Mouse (Mus musculus): Measurements from ENCODE around the gene Carhsp1. TPM values are rescaled to one million over a fixed set of nuclear protein-coding genes. Genes with fewer than 3 reads are reported as not detected.

The Carhsp1 gene
- polyA plus RNA-seq, 1 experiment from 2014 or later, result 71.2 TPM

DNA sequence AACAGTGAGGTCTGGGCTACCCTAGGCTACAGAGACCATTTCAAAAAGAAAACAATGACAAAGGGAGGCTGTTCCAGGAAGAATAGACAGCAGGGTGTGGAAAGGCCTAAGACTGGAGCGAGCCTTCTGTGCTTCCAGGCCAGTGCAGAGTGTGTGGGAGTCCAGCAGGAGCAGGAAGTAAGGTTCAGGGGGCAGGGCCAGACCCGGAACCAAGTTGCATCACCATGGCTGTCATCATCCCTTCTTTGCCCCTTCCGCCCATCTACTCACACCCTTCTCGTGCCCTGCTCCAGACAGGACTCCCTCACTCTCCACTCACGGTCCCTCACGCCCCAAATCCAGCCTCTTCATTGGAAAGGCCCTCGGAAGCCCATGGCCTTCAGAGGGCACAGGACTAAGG lies 4.7 kb downstream of the Carhsp1 start:
- Histone ChIP-seq H3K9ac (replicated peaks) (peak overlapping the region; percentile 28; the same call in 1 of the 2 replicates), H3K4me2 (ENCODE audit: low read depth, low read length) (peak overlapping the region; percentile 51), H3K4me3 (ENCODE audit: low read depth, low read length) (peak overlapping the region; percentile 5; the same call in 1 of the 2 replicates), H3K4me1 (ENCODE audit: insufficient read depth) (peaks cover 50% of the 10 kb centered on the region), H3K9me3 (ENCODE audit: low read length) (no peaks in the 10 kb centered on the region), H3K27me3 (ENCODE audit: insufficient read depth, low read length) (no peaks in the 10 kb centered on the region), H3K36me3 (replicated peaks; ENCODE audit: insufficient read depth, low read length) (peaks cover 43% of the 10 kb centered on the region), H3K27ac (ENCODE audit: low read depth) (peak overlapping the region; percentile 77)
- TF ChIP-seq CTCF (IDR thresholded peaks at IDR 0.05; ENCODE audit: low read depth) (no peak), EP300 (IDR thresholded peaks at IDR 0.05; ENCODE audit: low read depth) (no peak)
- ATAC-seq, result no peak
- 52% methylated on average over 7 of the region's 7 CpGs for WGBS (ENCODE audit: insufficient replicate concordance)
- DNase-seq, result peak; percentile 65

DNA sequence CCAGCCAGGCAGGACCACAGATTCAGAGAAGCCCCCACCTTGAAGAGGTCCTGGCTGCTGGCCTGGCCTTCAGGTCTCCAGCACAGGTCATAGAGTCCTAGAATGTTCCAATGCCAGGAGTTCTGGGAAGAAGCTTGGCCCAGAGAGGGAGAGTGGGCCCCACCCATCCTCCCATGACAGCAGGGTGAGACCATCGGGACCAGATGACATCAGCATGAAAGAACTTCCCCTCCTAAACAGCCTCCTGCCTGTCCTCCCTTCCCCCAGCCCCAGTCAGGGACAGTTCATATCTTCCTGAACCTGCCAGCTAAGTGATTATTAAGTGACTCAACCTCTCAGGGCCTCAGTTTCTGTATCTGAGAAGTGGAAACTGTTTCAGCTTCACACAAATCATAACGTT lies 5.5 kb downstream of the Carhsp1 start:
- WGBS (ENCODE audit: insufficient replicate concordance), result 15% methylated on average over 2 of the region's 2 CpGs
- no peaks in the 10 kb centered on the region for H3K9me3 ChIP-seq (ENCODE audit: low read length)
- peak overlapping the region; percentile 77; the same call in 1 of the 2 replicates for H3K27ac ChIP-seq (ENCODE audit: low read depth)
- TF ChIP-seq EP300 (IDR thresholded peaks at IDR 0.05; ENCODE audit: low read depth) (no peak), CTCF (IDR thresholded peaks at IDR 0.05; ENCODE audit: low read depth) (no peak)
- H3K4me2 ChIP-seq (ENCODE audit: low read depth, low read length), result 0 out of 2 replicates have a peak overlapping the region, but pooled peaks have one; percentile 23
- H3K36me3 ChIP-seq (replicated peaks; ENCODE audit: insufficient read depth, low read length), result peaks cover 51% of the 10 kb centered on the region
- H3K4me1 ChIP-seq (ENCODE audit: insufficient read depth), result peaks cover 50% of the 10 kb centered on the region
- ATAC-seq (0 out of 2 replicates have a peak, but pooled peaks have one; percentile 10), DNase-seq (no peak)
- H3K4me3 ChIP-seq (ENCODE audit: low read depth, low read length), result no peak overlapping the region
- H3K27me3 ChIP-seq (ENCODE audit: insufficient read depth, low read length), result no peaks in the 10 kb centered on the region
- no peak overlapping the region; the same call in 1 of the 2 replicates for H3K9ac ChIP-seq (replicated peaks)

DNA sequence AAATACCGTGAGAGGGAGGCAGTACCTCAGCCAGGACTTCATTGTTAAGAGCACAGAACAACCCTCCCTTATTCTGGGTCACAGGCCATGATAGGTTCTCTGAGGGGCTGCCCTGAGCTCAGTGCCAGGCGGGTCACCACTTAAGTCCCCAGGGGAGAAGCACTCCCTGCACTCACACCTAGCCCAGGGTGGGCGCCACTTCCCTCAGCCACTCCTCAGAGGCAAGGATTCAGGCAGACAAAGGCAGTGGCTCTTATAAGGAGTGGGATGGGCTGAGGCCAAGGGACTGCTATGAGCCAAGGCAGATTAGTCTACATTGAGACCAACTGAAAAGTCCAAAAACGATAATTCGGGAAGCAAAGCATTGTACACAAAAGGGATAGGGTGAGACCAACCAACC lies 6.6 kb downstream of the Carhsp1 start:
- DNase-seq (no peak), ATAC-seq (no peak)
- Histone ChIP-seq H3K4me1 (ENCODE audit: insufficient read depth) (peaks cover 46% of the 10 kb centered on the region), H3K9ac (replicated peaks) (no peak overlapping the region; the same call in 1 of the 2 replicates), H3K27ac (ENCODE audit: low read depth) (no peak overlapping the region), H3K36me3 (replicated peaks; ENCODE audit: insufficient read depth, low read length) (peaks cover 60% of the 10 kb centered on the region), H3K9me3 (ENCODE audit: low read length) (no peaks in the 10 kb centered on the region), H3K27me3 (ENCODE audit: insufficient read depth, low read length) (no peaks in the 10 kb centered on the region), H3K4me3 (ENCODE audit: low read depth, low read length) (no peak overlapping the region), H3K4me2 (ENCODE audit: low read depth, low read length) (no peak overlapping the region)
- TF ChIP-seq EP300 (IDR thresholded peaks at IDR 0.05; ENCODE audit: low read depth) (no peak), CTCF (IDR thresholded peaks at IDR 0.05; ENCODE audit: low read depth) (no peak)
- WGBS (ENCODE audit: insufficient replicate concordance), result 87% methylated on average over 5 of the region's 5 CpGs

DNA sequence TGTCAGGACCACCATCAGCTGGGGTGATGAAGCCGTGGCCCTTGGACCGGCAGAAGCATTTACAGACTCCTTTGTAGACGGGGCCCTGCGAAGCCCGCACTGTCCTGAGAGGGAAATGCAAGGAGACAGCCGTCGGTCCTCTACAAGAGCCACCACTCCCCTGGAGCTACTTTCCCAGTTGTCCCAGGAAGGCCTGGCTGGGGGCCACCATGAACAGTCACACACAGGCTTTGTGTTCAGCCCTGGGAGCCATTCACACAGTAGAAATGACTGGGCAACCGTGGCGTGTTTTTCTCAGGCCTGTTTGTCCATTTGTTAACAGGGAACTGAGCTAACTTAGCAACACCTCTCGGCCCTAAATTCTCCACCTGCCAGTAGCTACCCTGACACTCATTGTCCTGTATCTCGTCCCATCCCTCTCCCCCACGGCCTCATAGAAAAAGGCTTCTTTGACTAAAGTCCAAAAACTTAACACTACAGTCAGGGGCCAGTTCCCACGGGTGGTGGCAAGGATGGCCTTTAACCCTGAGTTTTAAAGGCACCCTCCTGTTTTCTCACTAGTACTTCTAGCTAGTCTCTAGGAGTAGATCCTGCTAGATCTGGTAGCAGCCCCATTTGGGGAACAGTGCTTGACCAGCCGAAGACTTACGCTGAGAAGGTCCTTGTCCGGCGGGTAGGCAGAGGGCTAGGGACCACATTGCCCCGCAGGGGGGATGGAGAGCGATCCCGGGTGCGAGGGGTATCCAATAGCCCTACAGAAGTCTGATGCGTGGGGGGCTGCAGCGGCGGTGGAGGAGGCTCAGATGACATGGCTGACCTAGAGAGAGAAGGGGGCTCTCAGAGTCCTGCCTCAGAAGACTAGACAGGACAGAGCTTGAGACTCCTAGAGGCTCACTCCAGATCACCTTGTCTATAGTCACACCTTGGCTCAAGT lies 8.1 kb downstream of the Carhsp1 start:
- Histone ChIP-seq H3K4me2 (ENCODE audit: low read depth, low read length) (no peak overlapping the region), H3K36me3 (replicated peaks; ENCODE audit: insufficient read depth, low read length) (peaks cover 69% of the 10 kb centered on the region), H3K4me1 (ENCODE audit: insufficient read depth) (peaks cover 31% of the 10 kb centered on the region), H3K27me3 (ENCODE audit: insufficient read depth, low read length) (no peaks in the 10 kb centered on the region), H3K9ac (replicated peaks) (no peak overlapping the region), H3K9me3 (ENCODE audit: low read length) (no peaks in the 10 kb centered on the region), H3K4me3 (ENCODE audit: low read depth, low read length) (no peak overlapping the region), H3K27ac (ENCODE audit: low read depth) (no peak overlapping the region)
- 85% methylated on average over 24 of the region's 24 CpGs for WGBS (ENCODE audit: insufficient replicate concordance)
- TF ChIP-seq EP300 (IDR thresholded peaks at IDR 0.05; ENCODE audit: low read depth) (no peak), CTCF (IDR thresholded peaks at IDR 0.05; ENCODE audit: low read depth) (no peak)
- no peak for DNase-seq
- no peak for ATAC-seq

DNA sequence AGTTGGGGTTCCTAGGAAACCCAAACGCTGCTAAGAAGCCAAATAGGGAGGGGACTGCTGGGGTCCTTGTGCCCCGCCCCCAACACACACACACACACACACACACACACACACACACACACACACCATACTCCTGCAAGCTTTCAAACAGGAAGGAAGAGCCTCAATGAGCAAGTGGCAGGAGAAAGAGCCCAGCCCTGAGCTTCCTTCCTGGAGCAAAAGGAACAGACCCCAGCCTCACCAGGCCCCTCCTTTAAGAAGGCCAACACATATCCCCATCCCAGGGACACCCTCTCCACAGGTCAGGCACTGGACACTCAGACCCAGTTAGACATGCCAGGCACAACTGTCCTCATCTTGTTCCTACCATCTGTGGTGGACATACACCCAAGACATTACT lies 8.9 kb downstream of the Carhsp1 start:
- Histone ChIP-seq H3K4me1 (ENCODE audit: insufficient read depth) (peaks cover 24% of the 10 kb centered on the region), H3K27ac (ENCODE audit: low read depth) (no peak overlapping the region)
- WGBS (ENCODE audit: insufficient replicate concordance), result 55% methylated on average over 2 of the region's 2 CpGs

DNA sequence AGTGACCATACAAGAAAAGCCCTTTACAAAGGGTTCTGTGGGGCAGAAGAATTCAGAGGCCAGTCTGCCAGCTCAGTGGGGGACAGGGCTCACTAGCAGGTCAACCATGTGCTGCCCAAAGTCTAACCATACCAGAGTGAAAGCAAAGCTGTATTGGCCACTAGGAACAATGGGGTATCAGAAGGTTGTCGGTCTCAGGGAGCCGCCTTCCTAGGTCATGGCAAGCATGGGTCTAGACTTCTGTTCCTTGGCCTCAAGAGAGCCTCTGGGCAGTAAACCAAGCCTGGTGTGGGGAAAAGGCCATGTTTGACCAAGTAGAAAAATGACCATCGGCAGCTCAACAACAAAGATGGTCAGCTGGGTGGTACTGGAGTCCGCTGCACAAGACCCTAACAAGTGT lies 13.2 kb downstream of the Carhsp1 start:
- no peaks in the 10 kb centered on the region for H3K27me3 ChIP-seq (ENCODE audit: insufficient read depth, low read length)
- peaks cover 5% of the 10 kb centered on the region; the same call in 1 of the 2 replicates for H3K4me1 ChIP-seq (ENCODE audit: insufficient read depth)
- no peak overlapping the region for H3K4me2 ChIP-seq (ENCODE audit: low read depth, low read length)
- 91% methylated on average over 4 of the region's 4 CpGs for WGBS (ENCODE audit: insufficient replicate concordance)
- DNase-seq, result no peak
- ATAC-seq, result 0 out of 2 replicates have a peak, but pooled peaks have one; percentile 9
- no peak overlapping the region for H3K27ac ChIP-seq (ENCODE audit: low read depth)
- peaks cover 83% of the 10 kb centered on the region for H3K36me3 ChIP-seq (replicated peaks; ENCODE audit: insufficient read depth, low read length)
- no peak overlapping the region for H3K4me3 ChIP-seq (ENCODE audit: low read depth, low read length)
- TF ChIP-seq CTCF (IDR thresholded peaks at IDR 0.05; ENCODE audit: low read depth) (no peak), EP300 (IDR thresholded peaks at IDR 0.05; ENCODE audit: low read depth) (no peak)
- H3K9ac ChIP-seq (replicated peaks), result no peak overlapping the region
- no peaks in the 10 kb centered on the region for H3K9me3 ChIP-seq (ENCODE audit: low read length)

More for the DNA sequence above, 8.9 kb downstream of the Carhsp1 start:
- Histone ChIP-seq H3K4me2 (ENCODE audit: low read depth, low read length) (no peak overlapping the region), H3K9ac (replicated peaks) (no peak overlapping the region), H3K27me3 (ENCODE audit: insufficient read depth, low read length) (no peaks in the 10 kb centered on the region), H3K4me3 (ENCODE audit: low read depth, low read length) (no peak overlapping the region), H3K9me3 (ENCODE audit: low read length) (no peaks in the 10 kb centered on the region), H3K36me3 (replicated peaks; ENCODE audit: insufficient read depth, low read length) (peaks cover 76% of the 10 kb centered on the region)
- TF ChIP-seq CTCF (IDR thresholded peaks at IDR 0.05; ENCODE audit: low read depth) (no peak), EP300 (IDR thresholded peaks at IDR 0.05; ENCODE audit: low read depth) (no peak)
- DNase-seq (no peak), ATAC-seq (0 out of 2 replicates have a peak, but pooled peaks have one; percentile 4)

Data from liver, postnatal 0 days (tissue).